Mouse (Mus musculus) lung, adult 2 months (tissue): ENCODE data around the gene Map2k6.

Source experiments
- CTCF ChIP-seq: fragments of 200-500 bp; IDR thresholded peaks from 2 replicates; pipeline ENCODE4 v1.5.1; 2011; ENCODE audit warnings: mild to moderate bottlenecking, low read length, control low read depth; ENCODE audit not compliant: insufficient read depth
- POLR2A ChIP-seq: fragments of 200-500 bp; IDR thresholded peaks from 2 replicates; pipeline ENCODE4 v1.6.1; 2011; ENCODE audit warnings: low read depth, mild to moderate bottlenecking, control low read depth, low read length, borderline replicate concordance; ENCODE audit errors: extremely low read depth

DNA sequence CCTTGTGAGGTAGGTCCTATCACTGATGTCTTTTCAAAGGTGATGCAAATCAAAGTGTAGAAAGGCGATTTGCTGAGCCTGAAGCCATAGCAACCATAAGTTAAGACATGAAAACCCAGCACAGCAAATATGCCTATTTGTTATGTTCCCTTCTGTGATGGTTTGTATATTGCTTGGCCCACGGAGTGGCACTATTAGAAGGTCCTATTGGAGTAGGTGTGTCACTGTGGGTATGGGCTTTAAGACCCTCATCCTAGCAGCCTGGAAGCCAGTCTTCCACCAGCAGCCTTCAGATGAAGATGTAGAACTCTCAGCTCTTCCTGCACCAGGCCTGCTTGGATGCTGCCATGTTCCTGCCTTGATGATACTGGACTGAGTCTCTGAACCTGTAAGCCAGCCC lies 13.4 kb upstream of the Map2k6 start:
- TF ChIP-seq POLR2A (no peak), CTCF (no peak)
